Mouse (Mus musculus) large intestine, adult 2 months (tissue): Measurements from ENCODE around the gene Ccnk. TPM values are rescaled to one million over a fixed set of nuclear protein-coding genes. Genes with fewer than 3 reads are reported as not detected.

Experiments used
- DNase-seq: peaks from one replicate; pipeline ENCODE4 v3.0.0-alpha.2; 2012; ENCODE audit warnings: low read depth, low spot score
- WGBS: fragments of 180-500 bp; shearing (Covaris S2); methylation state at CpG from one replicate; pipeline ENCODE4 v1.1.7; 2018; 5-methylcytosine and 5-hydroxymethylcytosine counted together
- polyA plus RNA-seq: library from polyadenylated mRNA; depleted of rRNA; stranded (reverse); fragments of >200 nt; gene quantifications from 2 replicates; pipeline ENCODE4 v1.2.3, GENCODE M21; 2012; rRNA removed

Ccnk gene
- polyA plus RNA-seq, 1 experiment: 9.4 TPM

- 76% methylated on average over 21 of the region's 21 CpGs for WGBS
- DNase-seq: no peak
Observed at GRCm38 (mm10) chr12:108240953-108241588, 61.7 kb downstream of the Ccnk start.

- 78% methylated on average over 6 of the region's 6 CpGs for WGBS
- no peak for DNase-seq
Observed at GRCm38 (mm10) chr12:108241626-108242025, 62.2 kb downstream of the Ccnk start.

- 94% methylated on average over 20 of the region's 20 CpGs for WGBS
- no peak for DNase-seq
Observed at GRCm38 (mm10) chr12:108242243-108242745, 62.9 kb downstream of the Ccnk start.

- WGBS: 5% methylated on average over 8 of the region's 8 CpGs
- no peak for DNase-seq
Observed at GRCm38 (mm10) chr12:108244778-108245177, 65.4 kb downstream of the Ccnk start.

GRCm38 (mm10) chr12:108245579-108245978 lies 66.2 kb downstream of the Ccnk start:
- 65% methylated on average over 9 of the region's 9 CpGs for WGBS
- DNase-seq: no peak

- no peak for DNase-seq
- WGBS: 48% methylated on average over 10 of the region's 10 CpGs
Observed at GRCm38 (mm10) chr12:108246759-108247500, 67.6 kb downstream of the Ccnk start.

GRCm38 (mm10) chr12:108249019-108249418 lies 69.6 kb downstream of the Ccnk start:
- DNase-seq: no peak
- WGBS: 88% methylated on average over 8 of the region's 8 CpGs

GRCm38 (mm10) chr12:108249522-108249921 lies 70.1 kb downstream of the Ccnk start:
- 18% methylated on average over 10 of the region's 10 CpGs for WGBS

GRCm38 (mm10) chr12:108251034-108251792 lies 71.8 kb downstream of the Ccnk start:
- 56% methylated on average over 31 of the region's 31 CpGs for WGBS
- DNase-seq: no peak

More at GRCm38 (mm10) chr12:108249522-108249921, 70.1 kb downstream of the Ccnk start:
- peak; percentile 95 for DNase-seq

GRCm38 (mm10) chr12:108251825-108252542 lies 72.6 kb downstream of the Ccnk start:
- WGBS: 29% methylated on average over 15 of the region's 15 CpGs
- DNase-seq: no peak

Other genes with a start within 250 kb of the Ccnk start
- 6.4 and 14.1 TPM in 2 replicates for gene Bcl11b, start 176.0 kb upstream of the Ccnk start, polyA plus RNA-seq
- gene Setd3, start 265 bp upstream of the Ccnk start, polyA plus RNA-seq: 20.4 and 30.7 TPM in 2 replicates
- 40.1 and 49.3 TPM in 2 replicates for gene Ccdc85c, start 95.8 kb downstream of the Ccnk start, polyA plus RNA-seq
- gene Hhipl1, start 126.7 kb downstream of the Ccnk start, polyA plus RNA-seq: 0.40 and 0.66 TPM in 2 replicates
- 0.51 and 0.53 TPM in 2 replicates for gene Cyp46a1, start 154.8 kb downstream of the Ccnk start, polyA plus RNA-seq
- gene Eml1, start 191.4 kb downstream of the Ccnk start, polyA plus RNA-seq: 27.0 and 27.9 TPM in 2 replicates